Mouse (Mus musculus) hindbrain, embryonic 12.5 days (tissue): Measurements from ENCODE around the gene Ctnnd1. TPM values are rescaled to one million over a fixed set of nuclear protein-coding genes. Genes with fewer than 3 reads are reported as not detected.

ENCODE experiments used
- ATAC-seq: fragments of 200-750 bp; cut with Nextera tagmentation; 2 replicates; pipeline ENCODE4 v1.8.0; 2017; ENCODE audit warnings: moderate TSS enrichment; ENCODE audit not compliant: low FRiP score
- H3K27ac ChIP-seq: fragments of 300-500 bp; sonication (generic); 2 replicates; pipeline ENCODE4 v1.5.1; 2016; ENCODE audit warnings: mild to moderate bottlenecking
- H3K27me3 ChIP-seq: fragments of 300-500 bp; sonication (generic); 2 replicates; pipeline ENCODE4 v1.6.1; 2016; ENCODE audit warnings: mild to moderate bottlenecking
- H3K36me3 ChIP-seq: fragments of 300-500 bp; sonication (generic); 2 replicates; pipeline ENCODE4 v1.6.1; 2016; ENCODE audit warnings: mild to moderate bottlenecking
- H3K4me1 ChIP-seq: fragments of 300-500 bp; sonication (generic); 2 replicates; pipeline ENCODE4 v1.6.1; 2016
- H3K4me2 ChIP-seq: fragments of 300-500 bp; sonication (generic); replicated peaks from 2 replicates; pipeline ENCODE4 v1.6.1; 2016; ENCODE audit warnings: mild to moderate bottlenecking
- H3K4me3 ChIP-seq: fragments of 300-500 bp; sonication (generic); 2 replicates; pipeline ENCODE4 v1.5.1; 2016; ENCODE audit warnings: mild to moderate bottlenecking
- H3K9ac ChIP-seq: fragments of 300-500 bp; sonication (generic); 2 replicates; pipeline ENCODE4 v1.6.1; 2016; ENCODE audit warnings: mild to moderate bottlenecking, moderate library complexity
- H3K9me3 ChIP-seq: fragments of 300-500 bp; sonication (generic); replicated peaks from 2 replicates; pipeline ENCODE4 v1.6.1; 2016; ENCODE audit warnings: mild to moderate bottlenecking
- WGBS: fragments of 180-500 bp; shearing (Covaris S2); methylation state at CpG from one replicate; pipeline ENCODE4 v1.1.7; 2016; 5-methylcytosine and 5-hydroxymethylcytosine counted together
- polyA plus RNA-seq: library from polyadenylated mRNA; unstranded; fragments of >200 nt; fragmentation: Nextera tagmentation; extraction: Ambion mirVana; gene quantifications from 2 replicates; pipeline ENCODE4 v1.2.1, GENCODE M21; 2016

The Ctnnd1 gene
- polyA plus RNA-seq, 1 experiment from 2014 or later: 52.8 TPM

GRCm38 (mm10) chr2:84623428-84624119 lies 27.0 kb downstream of the Ctnnd1 start:
- Histone ChIP-seq H3K4me1 (0 out of 2 replicates have a peak, but pooled peaks cover 4% of the 10 kb centered on the region), H3K4me2 (no peak overlapping the region), H3K4me3 (no peak overlapping the region), H3K27ac (no peak overlapping the region), H3K9ac (no peak overlapping the region), H3K9me3 (no peaks in the 10 kb centered on the region), H3K36me3 (peaks cover 32% of the 10 kb centered on the region), H3K27me3 (no peaks in the 10 kb centered on the region)
- no peak for ATAC-seq
- WGBS: 95% methylated on average over 3 of the region's 3 CpGs

DNA sequence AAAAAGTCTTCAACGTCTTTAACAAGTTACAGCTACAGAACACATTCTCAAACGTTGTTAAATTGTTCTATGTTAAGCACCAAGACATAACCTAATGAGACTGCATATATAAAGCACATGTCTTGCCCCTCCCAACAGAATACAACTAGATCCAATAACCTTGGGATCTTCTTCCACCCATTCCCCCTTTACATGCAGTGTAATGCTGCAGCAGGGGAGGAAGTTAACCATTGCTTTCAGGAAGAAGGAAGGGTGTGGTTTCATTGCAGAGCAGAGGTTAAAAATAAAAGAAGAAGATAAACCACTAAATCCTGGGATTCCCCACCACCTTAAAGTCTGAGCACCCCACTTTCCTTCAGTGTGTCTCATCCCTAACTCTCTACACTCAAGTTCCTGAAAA lies 27.9 kb downstream of the Ctnnd1 start:
- no peak for ATAC-seq
- H3K4me2 ChIP-seq: no peak overlapping the region
- no peak overlapping the region for H3K27ac ChIP-seq
- 0 out of 2 replicates have a peak, but pooled peaks cover 4% of the 10 kb centered on the region for H3K4me1 ChIP-seq
- H3K9ac ChIP-seq: no peak overlapping the region
- H3K36me3 ChIP-seq: peaks cover 32% of the 10 kb centered on the region
- no peaks in the 10 kb centered on the region for H3K27me3 ChIP-seq
- H3K9me3 ChIP-seq: no peaks in the 10 kb centered on the region
- WGBS: 81% methylated on average over 2 of the region's 2 CpGs
- H3K4me3 ChIP-seq: no peak overlapping the region

GRCm38 (mm10) chr2:84619646-84620340 lies 30.8 kb downstream of the Ctnnd1 start:
- 96% methylated on average over 21 of the region's 21 CpGs for WGBS
- H3K36me3 ChIP-seq: peaks cover 52% of the 10 kb centered on the region

GRCm38 (mm10) chr2:84618914-84619313 lies 31.7 kb downstream of the Ctnnd1 start:
- peaks cover 50% of the 10 kb centered on the region for H3K36me3 ChIP-seq
- 88% methylated on average over 2 of the region's 2 CpGs for WGBS

More at GRCm38 (mm10) chr2:84619646-84620340, 30.8 kb downstream of the Ctnnd1 start:
- Histone ChIP-seq H3K27ac (no peak overlapping the region), H3K4me3 (no peak overlapping the region), H3K4me1 (no peaks in the 10 kb centered on the region), H3K9ac (no peak overlapping the region), H3K27me3 (no peaks in the 10 kb centered on the region), H3K9me3 (no peaks in the 10 kb centered on the region), H3K4me2 (no peak overlapping the region)
- ATAC-seq: no peak

GRCm38 (mm10) chr2:84617637-84618515 lies 32.7 kb downstream of the Ctnnd1 start:
- H3K9ac ChIP-seq: no peak overlapping the region
- no peaks in the 10 kb centered on the region for H3K27me3 ChIP-seq
- ATAC-seq: peak; percentile 78
- H3K9me3 ChIP-seq: no peaks in the 10 kb centered on the region
- H3K27ac ChIP-seq: no peak overlapping the region
- H3K4me2 ChIP-seq: no peak overlapping the region
- no peak overlapping the region for H3K4me3 ChIP-seq
- WGBS: 74% methylated on average over 3 of the region's 3 CpGs
- no peaks in the 10 kb centered on the region for H3K4me1 ChIP-seq
- peaks cover 61% of the 10 kb centered on the region for H3K36me3 ChIP-seq

More at GRCm38 (mm10) chr2:84618914-84619313, 31.7 kb downstream of the Ctnnd1 start:
- no peak overlapping the region for H3K4me3 ChIP-seq
- H3K27me3 ChIP-seq: no peaks in the 10 kb centered on the region
- no peak overlapping the region for H3K9ac ChIP-seq
- no peaks in the 10 kb centered on the region for H3K4me1 ChIP-seq
- H3K9me3 ChIP-seq: no peaks in the 10 kb centered on the region
- H3K4me2 ChIP-seq: no peak overlapping the region
- no peak overlapping the region for H3K27ac ChIP-seq
- ATAC-seq: no peak

GRCm38 (mm10) chr2:84612764-84613163 lies 37.8 kb downstream of the Ctnnd1 start:
- ATAC-seq: no peak

DNA sequence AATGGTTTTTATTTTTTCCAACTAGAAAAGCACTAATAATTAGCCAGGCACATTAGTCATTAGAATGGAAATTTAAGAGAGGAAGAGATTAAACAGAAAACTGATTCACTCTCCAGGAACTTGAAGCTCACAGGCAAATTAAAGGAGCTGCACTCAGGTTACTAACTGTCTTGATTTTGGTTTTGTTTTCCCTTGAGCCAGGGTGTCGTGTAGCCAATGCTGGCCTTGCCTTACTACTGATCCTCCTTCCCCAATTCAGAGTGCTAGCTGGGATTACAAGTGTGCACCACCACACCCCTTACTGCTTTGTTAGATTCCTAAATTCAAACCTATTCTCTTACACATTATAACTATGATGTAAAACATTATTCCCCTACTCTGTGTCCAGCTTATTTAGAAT lies 42.7 kb downstream of the Ctnnd1 start:
- Histone ChIP-seq H3K4me1 (no peaks in the 10 kb centered on the region), H3K9ac (no peak overlapping the region), H3K9me3 (no peaks in the 10 kb centered on the region), H3K4me2 (no peak overlapping the region), H3K36me3 (peaks cover 87% of the 10 kb centered on the region), H3K4me3 (no peak overlapping the region), H3K27me3 (no peaks in the 10 kb centered on the region), H3K27ac (no peak overlapping the region)
- 79% methylated on average over 1 of the region's 1 CpGs for WGBS
- no peak for ATAC-seq

More at GRCm38 (mm10) chr2:84612764-84613163, 37.8 kb downstream of the Ctnnd1 start:
- no peak overlapping the region for H3K4me3 ChIP-seq
- H3K36me3 ChIP-seq: peaks cover 80% of the 10 kb centered on the region
- WGBS: 93% methylated on average over 6 of the region's 6 CpGs
- no peaks in the 10 kb centered on the region for H3K4me1 ChIP-seq
- H3K9me3 ChIP-seq: no peaks in the 10 kb centered on the region
- no peaks in the 10 kb centered on the region for H3K27me3 ChIP-seq
- no peak overlapping the region for H3K27ac ChIP-seq
- H3K9ac ChIP-seq: no peak overlapping the region
- H3K4me2 ChIP-seq: no peak overlapping the region

GRCm38 (mm10) chr2:84600977-84601376 lies 49.6 kb downstream of the Ctnnd1 start:
- Histone ChIP-seq H3K9ac (no peak overlapping the region), H3K4me3 (no peak overlapping the region), H3K4me1 (no peaks in the 10 kb centered on the region), H3K27me3 (no peaks in the 10 kb centered on the region), H3K4me2 (no peak overlapping the region), H3K36me3 (peaks cover 71% of the 10 kb centered on the region), H3K27ac (no peak overlapping the region), H3K9me3 (no peaks in the 10 kb centered on the region)
- ATAC-seq: no peak
- WGBS: 64% methylated on average over 2 of the region's 2 CpGs

GRCm38 (mm10) chr2:84599270-84599888 lies 51.2 kb downstream of the Ctnnd1 start:
- no peaks in the 10 kb centered on the region for H3K27me3 ChIP-seq
- no peak overlapping the region for H3K4me3 ChIP-seq
- WGBS: 92% methylated on average over 6 of the region's 6 CpGs
- no peaks in the 10 kb centered on the region for H3K9me3 ChIP-seq
- H3K36me3 ChIP-seq: peaks cover 60% of the 10 kb centered on the region
- no peak overlapping the region for H3K9ac ChIP-seq
- no peak for ATAC-seq
- H3K4me1 ChIP-seq: no peaks in the 10 kb centered on the region
- no peak overlapping the region for H3K4me2 ChIP-seq
- no peak overlapping the region for H3K27ac ChIP-seq

DNA sequence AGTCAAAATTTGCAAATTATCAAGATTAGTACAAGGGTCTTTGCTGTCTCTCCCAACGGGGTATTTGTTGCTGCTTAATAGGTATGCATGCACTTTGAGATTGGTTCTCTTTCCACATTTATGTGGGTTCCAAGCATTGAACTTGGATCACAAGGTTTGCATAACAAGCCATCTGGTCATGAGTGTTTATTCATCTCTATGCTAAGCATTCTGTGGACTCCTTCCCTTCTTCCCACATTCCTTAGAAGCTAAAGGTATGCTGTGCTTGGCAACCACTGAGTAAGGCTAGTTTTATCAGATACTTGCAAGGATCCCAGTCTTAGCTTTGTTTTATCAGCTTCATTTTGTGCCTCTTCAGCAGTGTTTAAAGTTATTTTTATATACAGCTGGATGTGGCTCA lies 53.4 kb downstream of the Ctnnd1 start:
- Histone ChIP-seq H3K4me3 (no peak overlapping the region), H3K27ac (no peak overlapping the region), H3K4me1 (no peaks in the 10 kb centered on the region), H3K9ac (no peak overlapping the region), H3K36me3 (peaks cover 44% of the 10 kb centered on the region), H3K27me3 (no peaks in the 10 kb centered on the region), H3K9me3 (no peaks in the 10 kb centered on the region), H3K4me2 (no peak overlapping the region)
- ATAC-seq: no peak
- 98% methylated on average over 1 of the region's 1 CpGs for whole genome bisulfite sequencing

GRCm38 (mm10) chr2:84592801-84593200 lies 57.8 kb downstream of the Ctnnd1 start:
- no peaks in the 10 kb centered on the region for H3K27me3 ChIP-seq
- no peak for ATAC-seq
- no peak overlapping the region for H3K27ac ChIP-seq
- no peak overlapping the region for H3K4me2 ChIP-seq
- H3K36me3 ChIP-seq: peaks cover 21% of the 10 kb centered on the region
- H3K9me3 ChIP-seq: no peaks in the 10 kb centered on the region
- no peak overlapping the region for H3K4me3 ChIP-seq
- no peaks in the 10 kb centered on the region for H3K4me1 ChIP-seq
- H3K9ac ChIP-seq: no peak overlapping the region
- WGBS: 96% methylated on average over 8 of the region's 8 CpGs

DNA sequence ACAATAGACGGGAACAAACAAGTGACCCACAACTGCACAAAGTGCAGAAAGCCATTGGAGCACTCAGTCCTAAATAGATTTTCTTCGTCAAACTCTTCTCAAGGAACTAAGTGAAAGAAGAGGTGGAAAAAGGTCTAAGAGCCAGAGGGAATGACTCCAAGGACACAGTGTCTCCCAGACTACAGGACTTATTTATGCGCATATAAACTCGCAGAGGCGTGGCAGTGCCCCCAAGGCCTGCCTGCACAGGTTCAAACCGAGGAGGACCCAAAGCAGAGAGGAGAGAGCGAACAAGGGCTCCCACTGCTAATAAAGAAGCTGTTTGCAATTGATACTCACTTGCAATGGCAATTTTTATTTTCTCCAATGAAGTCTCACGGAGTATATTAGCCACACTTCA lies 64.9 kb downstream of the Ctnnd1 start:
- H3K9me3 ChIP-seq: no peaks in the 10 kb centered on the region
- H3K27me3 ChIP-seq: no peaks in the 10 kb centered on the region
- no peak overlapping the region for H3K4me2 ChIP-seq
- H3K4me3 ChIP-seq: no peak overlapping the region
- H3K27ac ChIP-seq: no peak overlapping the region
- no peak for ATAC-seq
- 79% methylated on average over 8 of the region's 8 CpGs for WGBS
- no peak overlapping the region for H3K9ac ChIP-seq
- no peaks in the 10 kb centered on the region for H3K36me3 ChIP-seq
- H3K4me1 ChIP-seq: no peaks in the 10 kb centered on the region
